Mouse (Mus musculus) frontal cortex, adult (tissue): ENCODE data around the gene Mpo.

Experiments used
- ATAC-seq: cut with Nextera tagmentation; 2 replicates; pipeline ENCODE4 v1.9.2; 2017; ENCODE audit warnings: mild to moderate bottlenecking, moderate library complexity, mixed read lengths; ENCODE audit not compliant: low TSS enrichment

Gene Mpo

DNA sequence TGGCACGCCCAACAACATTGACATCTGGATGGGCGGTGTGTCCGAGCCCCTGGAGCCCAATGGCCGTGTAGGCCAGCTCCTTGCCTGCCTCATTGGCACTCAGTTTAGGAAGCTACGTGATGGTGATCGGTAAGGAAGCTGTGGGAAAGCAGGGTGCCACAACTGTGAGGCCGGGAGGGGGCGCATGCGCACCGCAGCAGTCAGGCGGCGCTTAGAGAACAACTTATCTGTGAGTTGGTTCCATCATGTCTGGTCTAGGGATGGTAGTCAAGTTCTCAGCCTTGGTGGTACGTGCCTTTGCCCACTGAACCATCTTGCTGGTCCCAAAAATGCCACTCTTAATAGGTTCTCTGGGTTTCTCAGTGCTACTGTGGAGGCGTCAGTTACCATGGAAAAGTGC lies 9.2 kb downstream of the Mpo start:
- ATAC-seq: peak; percentile 64; the same call in 1 of the 2 replicates

DNA sequence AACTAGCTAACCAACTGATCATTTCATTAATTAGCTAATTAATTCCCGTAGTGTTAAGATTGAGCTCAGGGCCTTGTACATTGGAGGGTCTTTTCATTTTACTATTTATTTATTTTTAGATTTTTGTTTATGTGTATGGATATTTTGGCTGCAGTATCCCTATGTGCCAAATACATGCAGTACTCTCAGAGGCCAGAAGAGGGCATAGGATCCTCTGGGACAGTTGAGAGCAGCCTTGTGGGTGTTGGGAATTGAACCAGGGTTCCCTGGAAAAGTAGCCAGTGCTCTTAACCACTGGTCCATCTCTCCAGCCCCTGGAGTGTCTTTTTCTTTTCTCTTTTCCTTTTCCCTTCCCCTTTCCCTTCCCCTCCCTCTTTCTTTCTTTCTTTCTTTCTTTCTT lies 12.1 kb downstream of the Mpo start:
- no peak for ATAC-seq

DNA sequence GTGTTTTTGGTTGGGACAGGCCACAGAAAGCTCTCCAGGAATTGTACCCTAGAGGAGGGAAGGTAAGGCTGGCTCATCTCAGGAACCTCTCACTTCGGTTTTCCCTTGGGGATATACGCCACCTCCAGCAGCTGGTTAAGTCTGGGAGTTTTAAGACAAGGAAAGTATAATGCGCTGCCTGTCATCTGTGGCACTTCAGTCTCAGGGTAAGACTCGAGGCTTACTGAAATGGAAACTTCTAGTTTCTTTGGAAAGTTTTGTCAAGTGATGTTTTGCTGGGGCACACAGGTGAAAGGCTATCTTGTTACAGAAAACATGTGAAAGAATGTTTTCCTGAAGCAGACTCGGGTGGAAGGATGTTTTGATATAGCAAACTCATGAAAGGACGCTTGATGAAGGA lies 14.1 kb downstream of the Mpo start:
- no peak for ATAC-seq

DNA sequence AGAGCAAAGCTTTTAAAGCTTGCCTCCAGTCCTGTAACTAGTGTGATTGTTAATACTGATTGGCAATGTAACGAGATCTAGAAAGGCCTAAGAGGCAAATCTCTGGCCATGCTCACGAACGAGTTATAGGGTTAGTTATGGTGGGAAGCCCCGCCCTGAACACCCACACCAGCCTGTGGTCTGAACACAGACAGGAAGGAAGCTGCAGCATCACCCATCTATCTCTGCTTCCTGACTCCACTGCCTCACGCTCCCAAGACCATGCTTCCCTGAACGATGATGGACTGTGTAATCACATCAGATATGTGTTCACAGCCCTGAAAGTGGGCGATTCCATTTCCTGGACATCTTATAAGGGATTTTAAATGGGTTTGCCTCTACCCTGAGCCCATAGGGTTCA lies 14.9 kb downstream of the Mpo start:
- no peak for ATAC-seq

DNA sequence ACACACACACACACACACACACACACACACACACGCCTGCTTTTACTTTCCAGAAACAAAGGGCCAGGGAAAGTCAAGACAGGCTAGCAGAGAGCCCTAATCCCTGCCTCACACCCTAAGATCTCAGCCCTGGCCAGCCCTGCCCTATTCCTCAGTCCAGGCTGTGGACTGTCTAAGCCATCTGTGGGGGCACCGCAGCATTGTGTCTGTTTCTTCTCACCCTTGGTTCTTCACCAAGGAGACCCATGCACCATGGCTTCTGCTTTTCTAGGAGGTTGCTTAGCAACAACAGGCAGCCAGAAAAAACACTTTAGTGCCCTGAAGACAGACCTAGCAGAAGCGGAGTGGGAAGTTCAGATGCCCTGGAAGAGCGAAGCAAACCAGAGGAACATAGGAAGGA lies 18.0 kb downstream of the Mpo start:
- no peak for ATAC-seq

DNA sequence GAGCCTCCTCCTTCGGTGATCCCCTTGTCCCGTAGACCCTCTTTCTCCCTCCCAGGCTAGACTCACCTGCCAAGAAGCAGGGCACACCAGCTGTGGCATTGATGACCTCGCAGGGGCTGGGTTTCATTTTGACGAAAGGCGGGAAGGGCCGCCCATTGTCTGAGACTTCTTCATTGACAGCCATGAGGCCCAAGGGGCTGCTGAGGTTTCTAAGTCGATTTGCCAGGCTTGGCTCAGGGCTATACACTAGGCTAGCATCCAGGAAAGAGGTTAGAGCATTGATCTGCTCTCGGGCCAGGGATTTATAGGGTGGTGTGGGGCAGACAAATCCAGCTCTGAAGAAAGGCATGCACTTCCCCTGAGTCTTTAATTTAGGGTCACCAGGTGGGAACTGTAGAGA lies 21.4 kb downstream of the Mpo start:
- ATAC-seq: no peak

DNA sequence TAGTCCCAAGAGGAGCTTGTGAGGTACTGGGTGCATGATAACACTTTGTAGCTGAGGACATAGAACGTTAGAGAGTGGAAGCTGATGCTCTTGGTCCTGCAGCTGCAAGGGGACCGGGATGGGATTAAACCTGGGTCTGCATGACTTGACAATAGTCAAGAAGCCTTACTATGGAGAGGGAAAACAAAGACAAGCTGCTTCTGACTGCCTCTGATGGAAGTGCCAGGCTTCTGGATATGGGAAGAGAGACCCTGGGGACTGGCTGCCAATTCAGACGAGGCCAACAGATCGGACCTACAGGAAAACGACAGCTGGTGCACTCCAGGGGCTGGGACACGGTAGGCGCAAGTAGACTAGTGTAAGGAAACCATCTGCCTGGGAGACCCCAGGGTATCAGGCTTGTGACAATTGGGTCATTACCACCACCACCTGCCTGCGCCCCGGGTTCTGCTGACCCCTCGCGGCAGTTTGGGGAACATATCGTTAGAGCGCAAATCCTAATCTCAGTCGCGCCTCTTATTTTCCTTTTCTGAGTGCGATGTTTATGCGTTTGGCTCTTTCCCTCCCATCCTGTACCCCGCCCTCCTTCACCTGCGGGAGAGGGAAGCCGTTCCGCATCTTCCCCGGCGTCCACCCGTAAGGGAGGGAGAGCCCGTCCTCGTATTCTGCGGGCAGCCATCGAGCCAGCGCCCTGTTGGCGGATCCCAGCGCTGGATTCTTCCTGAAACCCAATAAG lies 23.5 kb downstream of the Mpo start:
- peak; percentile 79 for ATAC-seq

DNA sequence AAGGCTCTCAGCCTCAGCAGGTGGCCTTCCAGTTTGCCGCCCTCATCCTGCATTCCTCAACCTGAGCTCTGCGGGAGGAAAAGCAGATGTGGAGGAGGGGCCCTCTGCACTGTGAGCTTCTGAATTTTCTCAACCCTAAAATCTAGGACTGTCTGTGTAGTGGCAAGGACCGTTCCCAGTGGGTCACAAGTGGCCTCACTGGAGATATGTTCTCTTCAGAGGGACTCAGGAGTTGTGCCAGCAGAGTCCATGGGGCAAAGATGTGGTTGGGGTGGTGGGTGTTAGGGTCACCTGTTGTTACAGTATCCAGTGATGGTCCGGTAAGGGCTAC lies 24.0 kb downstream of the Mpo start:
- ATAC-seq: no peak

DNA sequence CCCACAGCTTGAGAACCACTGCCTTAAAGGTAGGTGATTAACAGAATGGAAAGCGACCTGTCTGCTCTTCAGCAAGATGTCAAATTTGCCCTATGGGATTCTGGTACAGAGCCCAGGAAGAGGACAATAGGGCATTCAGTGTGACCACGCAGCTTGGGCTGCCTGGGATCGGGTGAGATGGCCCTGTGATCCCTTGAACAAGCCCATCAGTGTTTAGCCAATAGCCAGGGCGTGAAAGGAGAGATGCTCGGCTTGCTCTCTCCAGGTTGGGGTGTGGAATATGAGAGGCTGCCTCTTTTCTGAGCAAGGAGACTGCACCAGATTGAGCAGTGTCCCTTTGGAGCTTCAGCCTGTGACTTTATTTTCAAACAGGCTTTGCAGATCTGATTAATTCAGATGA lies 28.1 kb downstream of the Mpo start:
- no peak for ATAC-seq

DNA sequence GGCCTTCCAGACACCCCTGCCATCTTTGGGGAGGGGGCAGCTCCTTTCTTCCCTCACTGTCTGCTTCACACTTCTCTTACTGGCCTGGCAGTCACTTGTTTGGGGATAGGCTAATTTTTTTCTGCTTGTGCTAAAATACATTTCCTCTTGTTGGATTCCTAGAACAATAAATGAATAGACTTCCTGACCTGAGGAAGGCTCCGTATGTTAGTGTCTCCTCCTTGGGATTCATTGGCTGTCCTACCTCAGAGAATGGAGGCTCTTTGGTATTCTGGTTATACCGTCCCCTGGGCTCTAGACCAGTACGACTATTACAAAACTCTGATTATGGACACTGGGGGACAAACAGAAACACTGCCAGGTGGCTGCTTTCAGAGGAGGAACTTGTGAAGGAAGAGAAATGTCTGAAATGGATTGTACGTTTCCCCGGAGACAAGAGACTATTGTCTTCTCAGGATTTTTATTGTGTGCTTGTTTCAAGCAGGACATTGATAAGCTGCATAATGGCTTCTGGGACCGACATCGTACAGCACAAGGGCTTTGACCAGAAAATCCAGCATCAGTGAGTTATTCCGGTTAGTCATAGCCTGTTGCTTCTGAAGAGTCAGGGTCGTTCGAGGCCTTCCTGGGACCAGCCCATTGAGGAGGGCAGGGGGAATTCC lies 35.0 kb downstream of the Mpo start, which contains the start of gene Lpo:
Gene Lpo, minus strand, starts transcription at position 51 of the 662 bp plus-strand sequence.
- no peak; the same call in 1 of the 2 replicates for ATAC-seq

DNA sequence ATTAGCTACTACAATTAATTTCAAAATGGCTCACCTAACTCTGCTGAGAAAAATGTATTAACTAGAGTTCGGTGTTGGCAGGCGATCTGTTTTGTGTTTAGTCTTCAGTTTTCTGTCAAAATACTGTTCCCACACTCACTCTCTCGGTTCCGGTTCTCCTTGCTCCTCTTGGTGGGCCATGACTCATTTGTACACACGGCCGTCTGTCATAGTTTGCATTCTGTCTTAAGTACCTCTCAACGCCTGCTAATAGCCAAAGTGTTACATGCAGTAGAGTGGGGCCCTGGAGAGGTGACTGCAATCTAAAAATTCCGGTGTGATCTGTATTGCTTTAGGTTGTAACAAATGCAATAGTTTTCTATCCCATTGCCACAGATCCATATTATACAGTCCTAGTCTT lies 47.3 kb downstream of the Mpo start:
- ATAC-seq: no peak

DNA sequence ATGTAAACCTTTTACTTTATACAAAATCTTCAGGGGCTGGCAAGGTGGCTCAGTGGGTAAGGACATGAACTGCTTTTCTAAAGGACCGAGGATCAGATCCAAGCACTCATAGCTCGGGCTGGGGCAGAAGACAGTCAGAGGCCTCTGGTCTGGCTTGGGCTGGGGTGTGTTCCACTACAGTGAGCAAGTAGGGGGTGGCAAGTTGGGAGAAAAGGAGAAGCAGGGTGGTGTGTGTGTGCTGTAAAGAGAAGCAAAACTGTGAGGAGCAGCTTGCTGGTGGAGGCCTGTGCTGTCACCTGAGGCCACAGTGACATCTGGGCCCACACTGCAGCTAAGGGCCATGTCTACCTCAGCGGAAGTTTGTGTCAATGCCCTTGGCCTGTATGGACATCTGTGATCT lies 48.1 kb downstream of the Mpo start:
- no peak for ATAC-seq

DNA sequence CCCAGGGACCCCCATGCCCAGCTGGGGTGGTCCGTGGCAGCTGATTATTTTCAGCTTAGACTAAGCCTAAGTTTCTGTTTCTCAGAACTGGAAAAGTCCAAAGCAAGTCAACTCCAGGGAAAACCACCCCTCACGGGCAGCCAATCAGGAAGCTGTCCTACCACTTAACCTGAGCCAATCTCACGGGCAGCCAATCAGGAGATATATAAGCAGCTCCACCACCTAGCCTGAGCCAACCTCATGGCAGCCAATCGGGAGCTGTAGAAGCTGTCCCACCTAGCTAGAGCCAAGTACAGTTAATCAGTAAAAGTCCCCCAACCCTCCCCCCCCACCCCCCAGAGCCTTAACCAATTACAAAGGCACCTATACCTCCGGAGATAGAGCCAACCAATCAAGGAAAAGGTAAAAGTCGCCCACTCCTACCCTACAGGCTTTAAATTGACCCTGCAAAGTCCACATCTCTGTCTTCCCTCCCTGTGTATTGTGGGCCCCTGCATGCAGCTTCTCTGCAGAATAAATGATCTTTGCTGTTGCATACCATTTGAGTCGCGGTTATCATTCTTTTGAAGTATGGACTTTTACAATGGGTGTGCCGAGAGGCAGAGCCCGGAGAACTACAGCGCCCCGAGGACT lies 53.7 kb downstream of the Mpo start:
- ATAC-seq: no peak

DNA sequence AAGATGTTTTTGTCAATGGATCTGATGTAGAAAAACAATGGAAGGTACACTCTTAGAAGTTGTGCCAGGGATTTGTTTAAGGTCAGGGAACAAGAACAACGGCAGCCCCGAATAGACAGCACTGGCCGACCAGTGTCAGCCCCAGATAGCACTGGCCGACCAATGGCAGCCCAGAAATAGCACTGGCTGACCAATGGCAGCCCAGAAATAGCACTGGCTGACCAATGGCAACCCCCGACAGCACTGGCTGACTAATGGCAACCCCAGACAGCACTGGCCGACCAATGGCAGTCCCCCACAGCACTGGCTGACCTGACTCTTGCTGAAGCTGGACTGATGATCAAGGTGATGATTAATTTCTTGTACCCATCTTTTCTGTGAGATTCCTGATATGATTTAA lies 54.5 kb downstream of the Mpo start:
- ATAC-seq: no peak

DNA sequence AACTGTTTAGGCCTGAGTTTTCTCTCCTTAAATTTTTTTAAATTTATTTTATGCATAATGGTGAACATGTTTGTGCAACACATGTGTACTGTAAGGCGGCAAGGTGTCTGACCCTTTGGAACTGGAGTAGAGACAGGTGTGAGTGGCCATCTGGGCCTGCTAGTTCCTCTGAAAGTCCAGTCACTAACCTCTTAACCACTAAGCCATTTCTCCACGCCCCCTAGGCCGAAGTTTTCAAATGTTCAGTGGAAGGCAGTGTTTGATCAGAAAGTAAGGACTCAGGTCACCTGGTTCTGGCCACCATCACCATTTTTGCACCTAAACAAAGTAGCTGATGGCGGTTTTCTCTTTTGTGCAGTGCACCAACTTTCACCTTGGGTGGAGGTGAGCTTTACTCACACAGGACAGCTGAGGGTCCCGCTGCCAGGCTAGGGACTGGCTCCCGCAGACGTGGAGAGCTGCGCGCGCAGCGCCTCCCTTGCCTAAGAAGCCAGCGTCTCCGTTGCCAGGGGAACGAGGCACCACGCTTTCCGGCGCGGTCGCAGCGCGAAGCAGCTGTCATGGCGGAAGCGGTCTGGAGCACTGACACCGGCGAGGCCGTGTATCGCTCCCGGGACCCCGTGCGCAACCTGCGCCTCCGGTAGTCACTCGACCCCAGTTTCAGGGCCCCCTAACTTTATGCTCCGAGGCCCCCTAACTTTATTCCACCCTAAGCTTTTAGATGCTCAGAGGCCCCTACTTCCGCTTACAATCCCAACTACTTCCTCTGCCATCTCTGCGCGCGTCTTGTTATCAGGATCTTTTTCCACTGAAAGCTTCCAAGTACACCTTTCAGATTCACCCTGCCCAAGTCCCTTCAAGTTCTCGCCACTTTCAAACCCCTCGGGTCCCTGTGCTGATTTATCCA lies 59.6 kb downstream of the Mpo start, which contains the start of gene Mks1:
Gene Mks1, plus strand, starts transcription at position 526 of the 907 bp plus-strand sequence.
- ATAC-seq: peak; percentile 99

DNA sequence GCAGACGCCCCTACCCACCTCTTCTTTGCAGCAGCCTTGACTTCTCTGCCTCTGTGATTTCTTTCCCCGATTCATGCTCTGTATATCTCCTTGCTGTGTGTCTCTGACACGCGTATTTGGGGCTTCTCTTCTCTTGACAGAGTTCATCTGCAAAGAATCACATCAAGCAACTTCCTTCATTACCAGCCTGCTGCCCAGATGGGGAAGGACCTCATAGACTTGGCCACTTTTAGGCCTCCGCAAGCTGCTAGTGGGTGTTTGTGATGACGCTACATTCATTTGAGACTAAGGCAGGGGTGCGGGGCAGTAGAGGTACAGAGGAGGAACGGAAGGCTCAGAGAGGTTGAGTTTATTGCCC lies 60.2 kb downstream of the Mpo start:
- peak; percentile 69 for ATAC-seq
